Mouse (Mus musculus): ENCODE results near the gene Sstr3.

Gene Sstr3

GRCm38 (mm10) chr15:78559141-78559979, 14.9 kb upstream of the Sstr3 start:
- DNase-seq, result no peak

- no peak for DNase-seq
Observed at GRCm38 (mm10) chr15:78557693-78558535, 13.4 kb upstream of the Sstr3 start.

GRCm38 (mm10) chr15:78554545-78555313, 10.2 kb upstream of the Sstr3 start:
- DNase-seq, result no peak

GRCm38 (mm10) chr15:78549189-78549734, 4.8 kb upstream of the Sstr3 start:
- no peak for DNase-seq

DNA sequence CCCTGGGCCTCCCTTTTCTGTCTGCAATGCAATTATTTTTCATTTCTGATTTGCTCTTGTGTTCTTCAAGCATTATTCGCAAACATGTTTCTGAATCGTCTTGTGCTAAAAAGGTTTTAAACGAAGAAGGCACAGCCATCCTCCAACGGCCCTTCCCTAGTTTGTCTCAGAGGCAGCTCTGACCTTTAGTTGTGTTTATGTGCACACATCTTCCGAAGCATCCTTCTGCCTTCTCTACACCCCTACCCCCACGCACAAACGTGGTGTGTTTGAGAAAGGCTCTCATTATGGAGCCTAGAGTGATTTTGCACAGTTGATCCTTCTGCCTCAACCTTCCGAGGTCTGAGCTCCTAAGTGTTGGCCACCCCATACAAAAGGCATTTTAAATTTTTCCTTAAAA, 4.2 kb upstream of the Sstr3 start:
- DNase-seq, result no peak

DNA sequence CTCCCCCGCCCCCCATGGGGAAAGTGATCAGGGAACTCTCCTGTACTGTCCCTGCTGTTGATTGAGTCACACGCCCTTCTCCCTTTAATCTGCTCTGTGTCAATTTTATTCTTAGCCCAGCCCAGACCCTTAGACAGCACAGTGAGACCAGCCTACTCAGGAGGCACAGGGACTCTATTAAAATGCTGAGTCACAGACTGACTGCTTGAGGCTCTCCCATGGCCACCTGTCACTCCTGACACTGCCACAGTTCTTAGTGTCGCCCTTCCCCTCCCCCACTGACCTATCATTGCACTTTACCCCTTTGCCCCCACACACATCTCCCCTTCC, 3.8 kb upstream of the Sstr3 start:
- peak in 1 of 2 experiments; percentile 29 for DNase-seq

- DNase-seq, result peak; percentile 57 to 65
Observed at GRCm38 (mm10) chr15:78547415-78548335, 3.2 kb upstream of the Sstr3 start.

- no peak for DNase-seq
Observed at GRCm38 (mm10) chr15:78546060-78546459, 1.6 kb upstream of the Sstr3 start.

DNA sequence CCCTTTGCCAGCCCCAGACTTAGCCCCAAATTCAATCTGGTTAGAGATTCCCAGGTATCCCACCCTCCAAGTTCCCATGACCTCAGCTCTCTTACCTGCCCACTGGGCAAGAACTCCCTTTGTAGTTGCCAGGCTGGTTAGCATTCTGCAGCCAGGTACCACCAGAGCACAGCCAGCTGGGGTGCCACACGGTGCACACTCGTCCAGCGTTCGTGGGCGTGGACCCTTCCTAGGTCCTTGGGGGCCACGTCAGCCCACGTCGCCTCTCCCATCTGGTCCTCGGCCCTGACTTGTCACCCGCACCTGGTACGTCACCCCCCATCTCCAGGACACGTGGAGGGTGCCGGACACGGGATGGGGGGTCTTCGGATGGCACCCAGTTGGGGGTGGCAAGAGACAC, 444 bp downstream of the Sstr3 start:
- peak in 1 of 2 experiments; percentile 35 for DNase-seq

- DNase-seq, result peak; percentile 73 to 79
Observed at GRCm38 (mm10) chr15:78542767-78543303, 1.6 kb downstream of the Sstr3 start.

GRCm38 (mm10) chr15:78542098-78542766, 2.3 kb downstream of the Sstr3 start:
- peak; percentile 61 to 72 for DNase-seq

DNA sequence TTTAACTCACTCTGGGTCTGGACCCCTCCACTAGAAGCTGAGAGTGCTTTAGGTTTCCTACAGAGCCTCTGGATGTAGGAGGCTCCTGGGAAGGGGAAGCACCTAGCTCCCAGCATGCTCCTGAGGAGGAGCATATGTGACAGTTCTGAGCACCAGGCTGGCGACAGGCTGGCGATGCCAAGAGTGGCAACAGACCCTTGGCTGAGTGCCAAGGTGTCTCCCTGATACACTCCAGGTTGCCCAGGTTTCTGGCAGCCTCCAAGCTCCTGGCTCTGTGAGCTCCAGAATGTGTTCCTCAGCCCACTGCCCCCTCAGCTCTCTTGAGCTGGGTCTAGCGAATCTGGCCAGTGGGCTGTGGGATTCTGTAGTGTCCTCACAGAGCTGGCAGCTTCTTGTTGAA, 2.9 kb downstream of the Sstr3 start:
- peak; percentile 83 to 91 for DNase-seq

DNA sequence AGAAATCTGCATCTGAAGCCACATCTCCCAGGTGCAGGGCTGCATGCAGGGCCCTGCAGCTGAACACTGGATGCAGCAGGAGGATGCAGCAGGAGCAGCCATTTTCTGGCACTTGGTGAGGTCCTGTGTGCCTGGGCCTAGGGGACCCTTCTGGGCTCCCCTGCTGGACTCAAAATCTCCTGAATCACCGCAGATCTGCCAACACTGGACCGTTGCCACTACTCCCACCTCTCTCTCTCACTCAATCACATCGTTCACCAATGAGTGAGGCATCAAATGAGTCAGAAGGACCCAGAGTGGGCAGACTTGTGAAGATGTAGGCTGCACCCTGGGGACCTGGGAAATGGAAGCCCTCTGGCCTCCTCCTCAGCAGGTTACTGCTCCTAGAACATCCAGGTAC, 3.4 kb downstream of the Sstr3 start:
- DNase-seq, result peak in 1 of 2 experiments; percentile 41

- DNase-seq, result no peak
Observed at GRCm38 (mm10) chr15:78535723-78536421, 8.6 kb downstream of the Sstr3 start.

DNA sequence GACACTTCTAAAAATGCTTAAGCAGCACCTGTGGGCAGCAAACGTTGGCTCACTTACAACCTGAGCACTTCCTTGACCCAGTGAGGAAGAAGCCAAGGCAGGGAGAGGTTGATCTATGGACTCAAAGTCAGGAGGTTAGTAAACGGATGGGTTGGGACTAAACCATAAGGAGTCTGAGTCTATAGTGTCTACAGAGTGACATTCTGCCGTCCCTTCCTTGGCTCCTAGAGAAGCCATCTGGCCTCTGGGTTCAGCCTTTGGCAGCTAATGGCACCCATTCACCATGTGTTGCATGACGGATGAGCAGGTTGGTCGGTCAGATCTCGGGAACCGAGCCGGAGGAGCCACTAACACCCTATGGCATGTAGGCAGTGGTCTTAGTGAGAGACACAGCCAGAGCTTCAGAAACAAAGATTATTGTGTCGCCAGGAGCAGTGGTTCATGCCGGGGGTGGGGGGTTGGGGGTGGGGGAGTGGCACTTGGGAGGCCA, 11.1 kb downstream of the Sstr3 start:
- DNase-seq, result peak; percentile 82 to 87

DNA sequence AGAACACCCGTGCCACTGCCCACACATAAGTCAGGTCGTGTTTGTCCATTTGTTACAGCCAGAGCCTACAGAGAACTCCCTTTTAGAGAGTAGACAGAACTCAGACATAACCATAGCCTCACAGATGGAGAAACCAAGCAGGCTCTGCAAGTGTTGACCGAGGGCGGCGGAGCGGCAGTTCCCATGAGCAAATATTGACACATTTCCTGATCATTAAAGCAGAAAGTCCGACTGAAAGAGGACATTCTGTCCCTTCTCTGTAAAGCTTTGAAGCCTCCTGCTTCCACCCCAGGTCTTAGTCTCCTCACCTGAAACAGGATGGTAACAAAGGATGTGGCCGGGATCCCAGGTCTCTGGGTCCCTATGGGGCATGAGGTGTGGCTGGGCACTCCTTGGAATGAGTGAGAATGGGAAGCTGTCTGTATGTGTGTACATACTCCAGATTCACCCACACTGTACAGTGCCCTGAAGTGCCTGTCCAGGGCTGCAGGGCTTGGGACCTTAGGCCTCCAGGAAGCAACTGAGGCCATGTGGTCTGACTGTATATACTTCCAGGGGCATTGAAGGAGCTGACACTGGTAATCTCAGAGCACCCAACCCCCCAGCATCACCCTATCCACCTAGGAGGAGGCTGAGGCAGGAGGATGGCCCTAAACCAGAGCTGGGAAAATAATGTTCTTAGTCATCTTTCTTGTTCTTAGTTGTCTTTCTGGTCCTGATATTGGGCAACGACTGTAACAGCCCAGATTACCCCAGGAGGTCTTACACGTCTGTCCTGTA, 11.7 kb downstream of the Sstr3 start:
- no peak for DNase-seq

- peak; percentile 100 for DNase-seq
Observed at GRCm38 (mm10) chr15:78531901-78532469, 12.5 kb downstream of the Sstr3 start.

DNA sequence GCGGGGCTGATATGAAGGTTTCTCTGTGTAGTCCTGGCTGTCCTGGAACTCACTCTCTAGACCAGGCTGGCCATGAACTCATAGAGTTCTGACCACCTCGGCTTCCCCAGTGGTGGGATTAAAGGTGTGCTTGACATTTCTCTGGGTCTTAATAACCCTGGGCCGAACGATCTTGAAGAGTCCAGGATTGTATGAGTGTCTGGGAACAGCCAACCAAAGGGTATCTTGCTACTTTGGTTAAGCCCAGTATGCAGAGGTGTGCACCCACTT, 13.1 kb downstream of the Sstr3 start:
- DNase-seq, result no peak
